Mouse (Mus musculus) thymus, postnatal 14 days (tissue): ENCODE results near the gene Ppih.
"Not testable (repeated sequence)": the region's sequence is repeated elsewhere in the genome, so short reads cannot be mapped to it uniquely, and the experiment has no call there.

Experiments
- DNase-seq: peaks from one replicate; pipeline ENCODE4 v3.0.0; 2021

The Ppih gene

GRCm38 (mm10) chr4:119285336-119285735 lies 35.0 kb downstream of the Ppih start:
- no peak for DNase-seq

- DNase-seq: no peak
These were observed 35.5 kb downstream of the Ppih start for GRCm38 (mm10) chr4:119284861-119285260.

DNA sequence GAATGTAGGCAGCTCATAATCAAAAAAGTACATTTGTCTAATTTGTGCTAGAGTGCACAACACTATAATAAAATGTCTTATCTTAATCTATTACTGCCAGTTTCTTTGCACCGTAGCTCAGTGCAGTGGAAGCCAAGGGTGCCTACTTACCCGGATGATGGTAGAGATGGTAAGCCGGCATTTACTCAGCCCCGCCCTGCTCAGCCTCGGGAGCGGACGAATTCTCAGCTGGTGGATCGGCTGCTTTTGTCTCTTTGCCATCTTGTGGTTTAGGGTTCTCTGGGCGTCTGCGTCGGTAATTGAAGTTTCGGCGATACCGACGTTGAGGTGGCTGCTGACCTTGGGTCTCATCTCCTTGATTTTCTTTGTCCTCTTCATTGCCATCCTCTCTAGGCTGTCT lies 41.6 kb downstream of the Ppih start:
- DNase-seq: not testable (repeated sequence)

DNA sequence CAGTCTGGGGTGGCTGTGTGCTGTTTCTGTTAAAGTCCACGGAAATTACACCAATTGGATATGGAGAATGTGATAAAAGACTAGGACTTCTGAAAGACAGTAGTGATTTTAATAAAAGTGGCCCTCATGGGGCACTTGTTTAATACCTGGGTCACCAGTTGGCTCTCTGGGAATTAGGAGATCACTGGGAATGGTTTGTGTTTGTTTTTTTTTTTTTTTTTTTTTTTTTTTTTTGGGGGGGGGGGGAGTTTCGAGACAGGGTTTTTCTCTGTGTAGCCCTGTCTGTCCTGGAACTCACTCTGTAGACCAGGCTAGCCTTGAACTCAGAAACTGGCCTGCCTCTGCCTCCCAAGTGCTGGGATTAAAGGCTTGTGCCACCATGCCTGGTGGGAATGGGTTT lies 44.6 kb downstream of the Ppih start:
- DNase-seq: no peak

DNA sequence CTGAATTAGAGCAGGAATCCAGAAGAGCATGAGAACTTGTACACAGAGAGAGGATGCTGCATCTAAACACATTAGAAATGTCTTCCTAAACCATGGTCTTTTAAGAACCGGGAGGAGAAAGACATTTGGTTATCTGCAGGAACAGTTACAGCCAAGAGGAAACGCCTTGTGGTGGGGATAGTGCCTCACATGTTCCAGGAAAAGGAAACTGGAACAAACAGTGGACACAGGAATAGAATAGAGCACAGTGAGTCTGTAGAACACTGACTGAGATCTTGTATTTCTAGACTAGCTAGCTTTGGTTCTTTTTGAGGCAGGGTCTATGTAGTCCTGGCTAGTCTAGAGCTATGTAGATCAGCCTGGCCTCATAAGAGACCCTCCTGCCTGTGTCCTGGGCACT lies 45.1 kb downstream of the Ppih start:
- no peak for DNase-seq

DNA sequence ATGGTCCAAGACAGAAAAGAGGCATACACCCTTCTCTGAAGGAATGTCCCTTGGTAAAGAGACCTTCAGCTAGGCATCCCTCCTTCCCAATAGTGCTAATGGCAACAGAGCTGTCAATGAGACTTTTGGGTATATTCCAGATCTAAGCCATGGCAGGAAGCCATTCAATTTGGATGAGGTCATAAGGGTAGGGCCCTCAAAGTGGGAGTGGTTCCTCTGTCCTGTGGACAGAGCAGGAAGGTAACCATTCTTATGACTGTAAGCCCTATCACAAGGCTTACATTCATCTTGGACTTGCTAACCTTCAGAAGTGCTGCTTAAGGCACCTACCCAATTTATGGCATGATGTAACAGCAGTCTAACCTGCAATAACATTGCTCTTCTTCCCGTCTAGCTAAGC lies 45.7 kb downstream of the Ppih start:
- DNase-seq: no peak

DNA sequence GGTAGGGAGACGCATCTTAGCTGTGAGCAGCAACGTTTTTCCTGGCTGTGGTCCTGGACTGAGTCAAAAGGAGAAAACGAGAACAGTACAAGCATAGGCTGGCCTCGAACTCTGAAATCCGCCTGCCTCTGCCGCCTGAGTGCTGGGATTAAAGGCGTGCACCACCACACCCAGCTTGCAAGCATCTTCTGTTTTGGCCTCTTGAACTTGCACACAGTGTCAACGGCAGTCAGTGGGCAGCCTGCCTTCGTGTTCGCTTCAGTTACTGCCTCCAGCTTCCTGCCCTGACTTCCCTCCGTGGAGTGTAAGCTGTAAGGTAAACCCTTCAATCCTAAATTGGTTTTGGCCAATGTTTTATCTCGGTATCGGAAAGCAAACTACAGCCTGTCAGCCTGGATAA lies 53.7 kb downstream of the Ppih start:
- no peak for DNase-seq

DNA sequence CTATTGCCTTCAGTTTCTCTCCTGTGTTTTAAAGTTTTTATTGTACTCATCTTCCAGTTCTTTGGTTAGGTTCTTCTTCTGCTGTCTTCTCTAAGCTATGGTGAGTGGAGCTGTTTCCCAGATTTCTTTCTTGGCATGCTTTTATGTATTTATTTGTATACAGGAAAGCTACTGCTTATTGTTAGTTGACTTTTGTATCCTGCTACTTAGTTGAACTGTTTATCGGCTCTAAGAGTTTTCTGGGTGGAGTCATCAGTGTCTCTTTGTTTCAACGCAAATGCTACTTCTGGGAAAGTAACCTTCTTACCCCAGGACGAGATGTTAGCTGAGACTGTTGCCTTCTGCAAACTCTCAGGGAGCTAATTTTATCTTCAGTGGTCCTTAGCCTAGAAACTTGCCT lies 56.9 kb downstream of the Ppih start:
- DNase-seq: no peak

DNA sequence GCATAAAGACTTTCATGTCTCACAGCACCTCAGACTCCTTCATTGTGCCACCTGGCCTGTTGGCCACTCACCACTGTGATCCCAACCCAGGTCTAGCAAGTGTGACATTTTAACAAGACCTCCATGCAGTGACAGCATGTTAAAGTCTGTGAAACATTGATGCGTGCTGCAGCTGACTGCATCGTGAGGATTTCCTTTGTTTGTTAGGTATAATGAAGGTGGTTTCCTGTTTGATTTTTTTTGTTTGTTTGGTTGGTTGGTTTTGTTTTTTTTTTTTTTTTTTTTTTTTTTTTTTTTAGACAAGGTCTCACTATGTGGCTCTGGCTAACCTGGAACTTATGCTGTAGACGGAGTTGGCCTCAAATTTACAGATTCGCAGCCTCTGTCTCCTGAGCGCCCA lies 57.9 kb downstream of the Ppih start:
- no peak for DNase-seq

DNA sequence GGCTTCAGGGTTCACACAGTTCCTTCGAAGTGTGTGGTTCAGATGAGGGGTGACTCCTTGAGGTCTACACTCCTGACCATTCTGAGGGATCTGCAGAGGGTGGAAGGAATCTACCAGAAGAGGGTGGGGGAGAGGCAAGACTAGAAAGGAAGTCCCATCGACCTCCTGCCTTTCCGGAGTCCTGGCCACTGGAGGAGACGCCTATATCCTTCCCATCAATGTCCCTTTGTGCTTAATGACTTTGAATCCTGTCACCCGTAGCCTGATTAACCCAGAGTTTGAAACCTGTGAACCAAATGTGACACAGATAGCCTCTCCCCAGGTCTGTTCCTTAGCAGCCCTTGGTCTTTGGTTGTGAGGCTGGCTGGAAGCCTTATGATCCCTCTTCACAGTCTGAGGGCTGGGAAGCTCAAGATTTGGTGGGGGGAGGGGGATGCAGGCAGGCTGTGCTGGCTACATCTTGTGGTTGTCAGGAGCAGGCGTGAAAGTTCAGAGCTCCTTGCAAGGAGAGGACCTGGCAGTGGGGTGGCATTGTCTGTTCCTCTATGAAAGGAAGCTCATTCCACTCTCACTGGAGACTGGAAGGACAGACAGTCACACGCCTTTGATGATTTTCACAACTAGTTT lies 59.1 kb downstream of the Ppih start:
- no peak for DNase-seq

DNA sequence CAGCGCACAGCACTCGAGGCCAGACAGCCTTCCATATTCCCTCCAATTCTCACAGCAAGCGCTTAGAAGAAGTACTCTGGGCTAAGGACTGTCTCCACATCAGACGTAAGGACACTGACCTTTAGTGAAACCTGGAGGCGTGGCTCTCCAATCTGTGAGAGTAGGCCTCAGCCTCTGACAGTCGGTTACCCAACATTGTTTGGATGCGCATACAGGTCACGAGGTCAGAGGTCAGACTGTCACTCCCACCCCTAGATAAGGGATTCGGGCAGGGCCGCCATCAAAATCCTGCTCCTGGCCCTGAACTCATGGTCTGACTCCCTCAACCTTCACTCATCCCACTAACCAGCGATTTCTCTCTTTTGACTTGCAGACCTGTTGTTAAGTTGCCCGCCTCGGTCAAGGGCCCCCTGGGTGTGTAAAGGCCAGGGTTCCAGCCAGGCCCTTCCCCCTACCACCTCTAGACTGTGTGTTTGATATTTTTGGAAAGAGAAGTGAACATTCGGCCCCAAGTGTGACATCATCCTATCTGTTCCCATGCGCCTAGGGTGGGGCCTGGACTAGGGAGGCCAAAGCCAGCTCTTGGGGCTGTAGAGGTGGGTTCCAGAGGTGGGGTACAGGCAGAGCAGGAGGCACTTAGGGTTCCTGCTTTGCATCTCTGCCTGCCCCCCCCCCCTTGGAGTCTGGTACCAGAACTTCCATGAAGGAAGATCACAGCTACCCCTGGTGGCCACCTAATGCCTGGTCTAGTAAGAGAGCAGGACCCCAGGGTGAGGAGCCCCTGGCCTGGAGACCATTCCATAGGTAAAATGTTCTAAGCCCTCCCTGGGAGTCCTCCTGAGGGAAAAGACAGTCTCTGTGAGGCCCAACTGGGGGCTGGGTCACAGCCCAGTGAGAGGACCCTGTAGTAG lies 60.7 kb downstream of the Ppih start:
- DNase-seq: no peak

- no peak for DNase-seq
These were observed 63.3 kb downstream of the Ppih start for GRCm38 (mm10) chr4:119257083-119257482.

GRCm38 (mm10) chr4:119255351-119255750 lies 65.0 kb downstream of the Ppih start, which contains the start of gene Cldn19:
TSS of gene Cldn19 (plus strand) at chr4:119255414.
- DNase-seq: no peak

DNA sequence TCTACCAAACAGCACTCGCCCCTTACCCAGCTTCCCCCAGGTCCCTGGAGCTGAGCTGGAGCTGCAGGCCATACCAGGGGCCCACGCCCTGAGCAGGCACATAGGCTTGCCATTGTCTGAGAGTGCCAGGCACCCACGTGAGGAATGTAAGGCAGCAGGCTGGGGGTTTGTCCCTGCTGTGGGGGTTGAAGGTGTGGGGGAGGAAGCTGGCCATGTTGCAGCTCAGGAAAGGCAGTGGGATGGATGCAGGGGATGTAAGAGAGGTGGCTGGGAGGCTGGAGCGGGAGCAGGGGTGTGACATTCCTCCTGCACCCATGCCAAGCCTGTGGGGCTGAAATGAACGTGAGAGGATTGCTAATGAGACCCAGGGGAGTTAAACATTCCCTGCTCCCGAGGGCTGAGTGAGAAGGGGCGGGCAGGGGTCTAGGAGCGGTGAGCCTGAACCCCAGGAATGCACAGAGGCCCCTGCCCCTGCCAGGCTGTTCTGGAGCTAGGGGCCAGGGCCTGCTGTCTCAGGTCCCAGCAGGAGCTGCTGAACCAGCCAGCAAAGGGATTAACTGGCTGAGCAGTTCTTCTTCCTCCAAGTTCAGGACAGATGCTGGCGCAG lies 66.2 kb downstream of the Ppih start:
- no peak for DNase-seq

- DNase-seq: no peak
These were observed 68.1 kb downstream of the Ppih start for GRCm38 (mm10) chr4:119252025-119252808.
